Mouse (Mus musculus) kidney, embryonic 14.5 days (tissue): ENCODE measurements around the gene Qdpr. TPM values are rescaled to one million over a fixed set of nuclear protein-coding genes. Genes with fewer than 3 reads are reported as not detected.
A peak's percentile ranks its signal among the peaks of the same experiment; 100 is the strongest.

Experiments
- ATAC-seq: fragments of 200-750 bp; cut with Nextera tagmentation; 2 replicates; pipeline ENCODE4 v1.8.0; 2017; ENCODE audit warnings: moderate number of reproducible peaks, mild to moderate bottlenecking, moderate TSS enrichment, moderate library complexity; ENCODE audit not compliant: low FRiP score, low TSS enrichment
- H3K27ac ChIP-seq: fragments of 300-500 bp; sonication (generic); 2 replicates; pipeline ENCODE4 v1.5.1; 2014; ENCODE audit warnings: low read depth, mild to moderate bottlenecking, low read length, moderate library complexity, mixed read lengths
- H3K27me3 ChIP-seq: fragments of 300-500 bp; sonication (generic); 2 replicates; pipeline ENCODE4 v1.6.1; 2014; ENCODE audit warnings: mild to moderate bottlenecking, low read length; ENCODE audit not compliant: control insufficient read depth, insufficient read depth
- H3K36me3 ChIP-seq: fragments of 300-500 bp; sonication (generic); 2 replicates; pipeline ENCODE4 v1.6.1; 2014; ENCODE audit warnings: low read length, mixed read lengths; ENCODE audit not compliant: control insufficient read depth, insufficient read depth
- H3K4me1 ChIP-seq: fragments of 300-500 bp; sonication (generic); 2 replicates; pipeline ENCODE4 v1.6.1; 2014; ENCODE audit warnings: low read length, mixed read lengths; ENCODE audit not compliant: control insufficient read depth, insufficient read depth
- H3K4me2 ChIP-seq: fragments of 300-500 bp; sonication (generic); replicated peaks from 2 replicates; pipeline ENCODE4 v1.6.1; 2014; ENCODE audit warnings: low read depth, mild to moderate bottlenecking, low read length
- H3K4me3 ChIP-seq: fragments of 300-500 bp; sonication (generic); 2 replicates; pipeline ENCODE4 v1.5.1; 2014; ENCODE audit warnings: mild to moderate bottlenecking, low read length
- H3K9ac ChIP-seq: fragments of 300-500 bp; sonication (generic); 2 replicates; pipeline ENCODE4 v1.6.1; 2014; ENCODE audit warnings: low read depth, mild to moderate bottlenecking, low read length, moderate library complexity
- H3K9me3 ChIP-seq: fragments of 300-500 bp; sonication (generic); 2 replicates; pipeline ENCODE4 v1.6.1; 2016; ENCODE audit warnings: low read length; ENCODE audit not compliant: control insufficient read depth
- WGBS: fragments of 180-500 bp; shearing (Covaris S2); extraction: QIAGEN DNeasy Blood & Tissue Kit; methylation state at CpG from one replicate; pipeline ENCODE4 v1.1.7; 2014; 5-methylcytosine and 5-hydroxymethylcytosine counted together
- polyA plus RNA-seq: library from polyadenylated mRNA; unstranded; fragments of >200 nt; fragmentation: Nextera tagmentation; extraction: Ambion mirVana; gene quantifications from 2 replicates; pipeline ENCODE4 v1.2.1, GENCODE M21; 2014

Qdpr gene
- 134 and 146 TPM in 2 replicates for polyA plus RNA-seq

GRCm38 (mm10) chr5:45449831-45450716 lies at the start of gene Qdpr:
Qdpr (minus strand) TSS chr5:45450236.
- no peaks in the 10 kb centered on the region for H3K36me3 ChIP-seq
- H3K27ac ChIP-seq = peak within 1 kb of the TSS; percentile 59
- no peaks in the 10 kb centered on the region for H3K27me3 ChIP-seq
- WGBS = under 1% methylated on average over 70 of the region's 70 CpGs
- peak within 1 kb of the TSS; percentile 75 for H3K4me2 ChIP-seq
- peak within 1 kb of the TSS; percentile 59 for H3K4me3 ChIP-seq
- H3K9me3 ChIP-seq = no peaks in the 10 kb centered on the region
- ATAC-seq = peak; percentile 99
- 0 out of 2 replicates have a peak, but pooled peaks cover 7% of the 10 kb centered on the region for H3K4me1 ChIP-seq
- peak within 1 kb of the TSS; percentile 63 for H3K9ac ChIP-seq

- no peaks in the 10 kb centered on the region for H3K9me3 ChIP-seq
- peaks cover 14% of the 10 kb centered on the region for H3K4me1 ChIP-seq
- no peak overlapping the region for H3K4me2 ChIP-seq
- 91% methylated on average over 5 of the region's 5 CpGs for WGBS
- no peaks in the 10 kb centered on the region for H3K27me3 ChIP-seq
- H3K27ac ChIP-seq = no peak overlapping the region
- no peak for ATAC-seq
- no peak overlapping the region for H3K4me3 ChIP-seq
- H3K36me3 ChIP-seq = peaks cover 58% of the 10 kb centered on the region
- H3K9ac ChIP-seq = no peak overlapping the region
Observed at GRCm38 (mm10) chr5:45497564-45497963, 47.5 kb upstream of the Qdpr start.

- Histone ChIP-seq H3K27ac (no peak overlapping the region), H3K27me3 (no peaks in the 10 kb centered on the region), H3K4me2 (no peak overlapping the region), H3K4me1 (peaks cover 14% of the 10 kb centered on the region), H3K4me3 (no peak overlapping the region), H3K36me3 (peaks cover 54% of the 10 kb centered on the region), H3K9ac (no peak overlapping the region), H3K9me3 (no peaks in the 10 kb centered on the region)
- WGBS = 84% methylated on average over 12 of the region's 12 CpGs
- ATAC-seq = no peak
Observed at GRCm38 (mm10) chr5:45496930-45497550, 47.0 kb upstream of the Qdpr start.

GRCm38 (mm10) chr5:45496479-45496878 lies 46.4 kb upstream of the Qdpr start:
- no peak for ATAC-seq

GRCm38 (mm10) chr5:45496042-45496441 lies 46.0 kb upstream of the Qdpr start:
- H3K27ac ChIP-seq = no peak overlapping the region
- H3K27me3 ChIP-seq = no peaks in the 10 kb centered on the region
- no peak overlapping the region for H3K4me3 ChIP-seq
- H3K36me3 ChIP-seq = peaks cover 46% of the 10 kb centered on the region
- peaks cover 14% of the 10 kb centered on the region for H3K4me1 ChIP-seq
- H3K4me2 ChIP-seq = no peak overlapping the region
- no peak overlapping the region for H3K9ac ChIP-seq
- no peak for ATAC-seq
- no peaks in the 10 kb centered on the region for H3K9me3 ChIP-seq

More at GRCm38 (mm10) chr5:45496479-45496878, 46.4 kb upstream of the Qdpr start:
- Histone ChIP-seq H3K4me1 (peaks cover 14% of the 10 kb centered on the region), H3K27ac (no peak overlapping the region), H3K4me3 (no peak overlapping the region), H3K36me3 (peaks cover 49% of the 10 kb centered on the region), H3K9me3 (no peaks in the 10 kb centered on the region), H3K27me3 (no peaks in the 10 kb centered on the region), H3K4me2 (no peak overlapping the region), H3K9ac (no peak overlapping the region)
- WGBS = 89% methylated on average over 4 of the region's 4 CpGs

GRCm38 (mm10) chr5:45495429-45495975 lies 45.5 kb upstream of the Qdpr start:
- Histone ChIP-seq H3K27me3 (no peaks in the 10 kb centered on the region), H3K4me2 (no peak overlapping the region), H3K27ac (no peak overlapping the region), H3K4me1 (peaks cover 14% of the 10 kb centered on the region), H3K9ac (no peak overlapping the region), H3K4me3 (no peak overlapping the region), H3K36me3 (peaks cover 41% of the 10 kb centered on the region), H3K9me3 (no peaks in the 10 kb centered on the region)
- 89% methylated on average over 3 of the region's 3 CpGs for WGBS
- no peak for ATAC-seq

GRCm38 (mm10) chr5:45494093-45494755 lies 44.2 kb upstream of the Qdpr start:
- Histone ChIP-seq H3K4me1 (peaks cover 14% of the 10 kb centered on the region), H3K9ac (peak overlapping the region; percentile 67; the same call in 1 of the 2 replicates), H3K27ac (no peak overlapping the region), H3K36me3 (peaks cover 33% of the 10 kb centered on the region), H3K4me2 (peak overlapping the region; percentile 74), H3K27me3 (no peaks in the 10 kb centered on the region), H3K4me3 (peak overlapping the region; percentile 66), H3K9me3 (no peaks in the 10 kb centered on the region)
- WGBS = 37% methylated on average over 9 of the region's 9 CpGs
- no peak for ATAC-seq

GRCm38 (mm10) chr5:45493191-45494092 lies 43.4 kb upstream of the Qdpr start, which contains the start of gene Lap3:
Lap3 (plus strand) TSS chr5:45493374.
- H3K4me1 ChIP-seq = peaks cover 14% of the 10 kb centered on the region
- peak within 1 kb of the TSS; percentile 66 for H3K4me3 ChIP-seq
- H3K9me3 ChIP-seq = no peaks in the 10 kb centered on the region
- peaks cover 28% of the 10 kb centered on the region for H3K36me3 ChIP-seq
- under 1% methylated on average over 77 of the region's 78 CpGs for WGBS
- H3K9ac ChIP-seq = peak within 1 kb of the TSS; percentile 67
- no peaks in the 10 kb centered on the region for H3K27me3 ChIP-seq
- H3K4me2 ChIP-seq = peak within 1 kb of the TSS; percentile 74
- peak; percentile 95 for ATAC-seq
- H3K27ac ChIP-seq = peak within 1 kb of the TSS; percentile 60; the same call in 1 of the 2 replicates
